Mouse (Mus musculus): Measurements from ENCODE around the gene Clpx. TPM values are rescaled to one million over a fixed set of nuclear protein-coding genes. Genes with fewer than 3 reads are reported as not detected.
A peak's percentile ranks its signal among the peaks of the same experiment; 100 is the strongest.
"Not testable (repeated sequence)": the region's sequence is repeated elsewhere in the genome, so short reads cannot be mapped to it uniquely, and the experiment has no call there.

The Clpx gene
- total RNA-seq, 2 experiments from 2014 or later = 27.0 to 33.2 TPM

DNA sequence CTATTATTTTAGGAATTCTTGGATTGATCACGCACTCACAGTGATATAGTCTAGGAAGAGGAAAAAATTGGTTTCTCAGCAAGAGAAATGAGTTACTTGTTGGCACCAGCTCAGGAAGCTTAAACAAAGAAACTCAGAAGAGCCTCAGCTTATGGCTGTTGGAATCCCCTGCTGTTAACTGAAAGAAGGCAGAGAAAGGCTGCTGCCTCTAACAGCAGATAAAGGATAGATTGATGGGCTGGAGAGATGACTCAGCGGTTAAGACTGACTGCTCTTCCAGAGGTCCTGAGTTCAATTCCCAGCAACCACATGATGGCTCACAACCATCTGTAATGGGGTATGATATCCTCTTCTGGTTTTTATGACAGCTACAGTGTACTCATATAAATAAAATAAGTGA is 33.3 kb downstream of the Clpx start:
- intact Hi-C loops (cut with DNase I) = no loop called here
- DNase-seq (ENCODE audit: low spot score in 2 of 2) = no peak

DNA sequence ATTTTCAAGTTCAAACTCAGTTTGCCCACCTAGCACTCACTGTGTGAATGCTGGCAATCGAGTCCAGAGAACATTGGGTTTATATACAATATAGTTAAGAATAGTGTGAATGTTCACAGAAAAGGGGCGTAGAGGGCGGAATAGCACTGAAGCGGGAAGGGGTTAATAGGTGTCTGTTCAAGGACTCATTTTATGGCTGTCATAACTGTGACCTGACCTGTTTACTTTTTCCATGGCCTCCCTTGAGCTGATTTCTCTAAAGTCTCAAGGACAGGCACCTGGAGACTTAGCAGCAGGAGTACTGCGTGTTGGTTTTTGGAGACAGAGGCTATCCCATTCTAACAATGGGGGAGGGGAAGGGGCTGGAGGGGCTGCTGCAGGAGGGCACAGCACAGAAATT is 39.9 kb downstream of the Clpx start:
- intact Hi-C loops (cut with DNase I) = no loop called here

DNA sequence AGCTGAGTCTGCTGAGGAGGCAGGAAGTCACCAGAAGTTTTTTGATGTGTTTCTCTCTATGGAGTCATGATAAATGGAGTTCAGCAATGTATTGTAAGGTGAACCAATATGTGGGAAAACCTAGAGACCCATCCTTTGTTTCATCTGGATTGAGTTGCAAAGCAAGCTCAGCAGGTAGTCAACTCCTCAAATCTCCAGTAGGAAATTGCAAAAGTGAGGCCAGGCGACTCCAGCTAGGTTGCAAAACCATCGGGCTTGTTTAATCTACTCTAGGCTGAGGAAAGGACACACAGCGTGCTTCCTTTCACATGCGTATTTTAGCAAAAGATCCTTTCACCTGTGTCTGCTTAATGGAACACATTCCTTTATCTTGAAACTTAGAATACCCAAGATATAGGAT is 45.1 kb downstream of the Clpx start:
- intact Hi-C loops (cut with DNase I) = no loop called here
- DNase-seq (ENCODE audit: low spot score in 2 of 2) = no peak

More for the DNA sequence above, 39.9 kb downstream of the Clpx start:
- no peak for DNase-seq (ENCODE audit: low spot score in 2 of 2)

DNA sequence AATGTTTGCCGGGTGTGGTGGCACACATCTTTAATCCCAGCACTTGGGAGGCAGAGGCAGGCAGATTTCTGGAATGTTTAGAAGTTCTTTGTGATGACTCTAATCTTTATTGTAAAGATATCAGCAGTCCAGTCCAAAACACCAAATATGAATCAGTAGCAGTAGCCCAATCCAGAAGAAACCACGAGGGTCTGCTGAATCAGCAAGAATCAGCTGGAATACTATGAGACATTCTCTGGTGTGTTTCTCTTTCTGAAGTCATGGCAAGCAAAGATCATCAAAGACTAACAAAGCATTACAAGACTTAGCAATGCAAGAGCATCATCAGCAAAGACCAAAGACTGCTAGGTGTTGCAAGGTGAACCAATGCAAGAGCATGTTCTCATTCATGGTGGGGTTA is 46.4 kb downstream of the Clpx start:
- intact Hi-C loops (cut with DNase I) = no loop called here
- no peak for DNase-seq (ENCODE audit: low spot score in 2 of 2)

DNA sequence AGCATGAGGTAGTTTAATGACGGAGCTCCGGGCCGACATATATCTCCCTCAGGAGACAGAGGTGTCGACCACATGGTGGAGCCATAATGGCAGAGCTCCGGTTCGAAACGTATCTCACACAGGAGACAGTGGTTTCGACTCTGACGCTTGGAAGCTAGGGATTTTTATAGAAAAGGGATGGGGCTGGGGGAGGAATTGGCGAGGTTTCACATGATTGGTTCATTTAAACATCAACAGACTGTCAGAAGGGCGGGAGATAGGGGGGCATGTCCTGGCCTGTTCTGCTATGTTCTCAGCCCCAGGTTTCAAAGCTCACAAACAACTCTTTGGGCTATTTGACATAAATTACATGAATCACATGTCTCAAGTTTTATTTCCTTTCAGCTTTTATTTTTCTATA is 51.4 kb downstream of the Clpx start:
- DNase-seq (ENCODE audit: low spot score in 2 of 2); intact Hi-C loops (cut with DNase I): not testable (repeated sequence)

DNA sequence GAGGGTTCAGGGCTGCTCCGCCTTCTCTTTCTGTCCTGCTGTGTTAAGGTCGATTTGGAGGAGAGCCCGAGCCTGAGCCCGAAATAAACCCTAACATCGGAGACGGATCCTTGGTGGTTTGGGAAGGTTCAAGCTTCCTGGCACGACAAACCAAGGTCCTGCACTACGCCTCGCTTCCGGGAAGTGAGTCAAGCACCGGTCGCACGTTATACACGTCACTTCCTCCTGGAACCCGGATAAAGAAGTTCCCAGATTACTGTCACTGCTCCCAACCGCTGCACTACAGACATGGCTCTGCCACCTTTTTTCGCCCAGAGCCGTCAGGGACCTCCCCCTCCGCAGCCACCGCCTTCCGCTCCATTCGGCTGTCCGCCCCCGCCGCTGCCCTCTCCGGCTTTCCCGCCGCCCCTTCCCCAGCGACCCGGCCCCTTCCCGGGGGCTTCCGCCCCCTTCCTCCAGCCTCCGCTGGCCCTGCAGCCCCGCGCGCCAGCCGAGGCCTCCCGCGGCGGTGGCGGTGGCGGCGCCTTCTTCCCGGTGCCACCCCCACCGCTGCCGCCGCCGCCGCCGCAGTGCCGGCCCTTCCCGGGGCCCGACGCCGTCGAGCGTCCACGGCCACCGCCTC is 51.9 kb downstream of the Clpx start, which contains the start of gene Pdcd7:
TSS of gene Pdcd7 (plus strand) at position 251 of the 622 bp plus-strand sequence.
- peak; percentile 95 to 97 for DNase-seq (ENCODE audit: low spot score in 2 of 2)
- intact Hi-C loops (cut with DNase I) = loop anchor here (2.0 kb wide), 1 partner anchor 51 kb away; the partner anchor contains the start of gene Clpx

DNA sequence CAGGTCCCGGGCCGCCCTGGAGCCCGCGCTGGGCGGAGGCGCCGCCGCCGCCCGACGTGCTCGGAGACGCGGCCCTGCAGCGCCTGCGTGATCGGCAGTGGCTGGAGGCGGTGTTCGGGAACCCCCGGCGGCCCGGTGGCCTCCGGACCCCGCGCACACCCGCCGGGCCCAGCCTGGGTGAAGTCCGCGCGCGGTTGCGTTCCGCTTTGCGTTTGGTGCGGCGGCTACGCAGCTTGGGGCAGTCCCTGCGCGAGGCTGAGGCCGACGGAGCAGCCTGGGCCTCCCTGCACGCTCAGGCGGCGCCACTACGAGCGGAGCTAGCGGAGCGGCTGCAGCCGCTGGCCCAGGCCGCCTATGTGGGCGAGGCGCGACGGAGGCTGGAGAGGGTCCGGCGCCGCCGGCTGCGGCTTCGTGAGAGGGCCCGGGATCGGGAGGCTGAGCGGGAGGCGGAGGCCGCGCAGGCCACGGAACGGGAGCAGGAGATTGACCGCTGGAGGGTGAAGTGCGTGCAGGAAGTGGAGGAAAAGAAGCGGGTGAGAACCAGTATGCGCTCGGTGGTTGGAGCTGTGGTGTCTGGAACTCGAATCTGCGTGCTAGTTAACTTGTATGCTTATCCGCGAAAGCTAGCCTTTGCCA is 52.5 kb downstream of the Clpx start:
- intact Hi-C loops (cut with DNase I) = loop anchor here (2.0 kb wide), 1 partner anchor 52 kb away; the partner anchor contains the start of gene Clpx
- peak; percentile 60 to 64 for DNase-seq (ENCODE audit: low spot score in 2 of 2)

DNA sequence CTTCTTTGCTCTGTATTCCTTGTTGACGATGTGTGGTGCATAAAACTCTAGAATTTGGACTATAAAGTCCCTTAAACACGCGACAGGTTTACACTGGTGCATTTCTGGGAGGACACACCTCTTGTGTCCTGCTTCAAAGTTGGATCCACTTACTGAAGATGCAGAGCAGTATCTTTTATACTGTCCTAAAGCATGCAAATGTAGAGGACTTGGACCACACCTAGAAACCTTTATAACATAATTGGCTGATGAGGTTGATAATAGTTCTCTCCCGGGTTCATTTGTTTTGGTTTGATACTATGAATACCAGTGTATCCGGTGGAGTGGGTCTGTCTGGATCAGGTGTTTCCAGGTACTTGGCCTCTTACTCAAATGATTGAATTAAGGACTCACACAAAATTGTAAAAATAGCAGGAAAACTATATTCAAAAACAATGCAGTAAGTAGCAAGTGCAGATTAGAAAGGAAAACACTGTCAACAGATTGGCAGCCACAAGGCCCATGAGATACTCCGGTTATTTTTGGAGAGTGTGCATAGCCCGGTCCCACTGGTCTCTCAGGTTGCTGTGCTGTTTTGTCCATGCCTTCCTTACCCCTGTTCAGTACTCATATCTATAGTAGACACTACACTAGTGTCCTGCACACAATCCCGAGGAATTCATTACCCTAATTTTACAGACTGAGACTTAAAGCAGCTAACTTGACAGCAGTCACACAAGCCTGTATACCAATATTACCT is 53.2 kb downstream of the Clpx start:
- intact Hi-C loops (cut with DNase I) = loop anchor here (2.0 kb wide), 1 partner anchor 52 kb away; the partner anchor contains the start of gene Clpx
- no peak for DNase-seq (ENCODE audit: low spot score in 2 of 2)

DNA sequence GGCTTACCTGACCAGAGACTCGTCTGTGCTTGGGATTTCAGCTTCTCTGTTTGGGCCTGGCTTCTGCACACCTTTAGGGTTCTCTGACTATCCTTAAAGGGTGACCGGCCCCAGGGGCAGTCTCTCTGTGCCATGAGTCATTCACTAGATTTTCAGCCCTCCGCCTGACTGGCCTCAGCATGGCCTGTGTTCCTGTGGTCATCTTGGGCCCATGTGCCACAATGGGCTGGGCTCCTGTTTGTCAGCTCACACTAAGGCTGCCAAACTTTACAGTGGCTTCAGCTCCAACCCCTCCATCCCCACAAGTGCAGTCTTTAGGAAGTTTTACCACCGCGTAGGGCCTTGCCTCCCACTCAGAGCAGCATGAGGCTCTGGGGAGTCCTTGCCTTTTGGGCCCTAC is 59.2 kb downstream of the Clpx start:
- no peak for DNase-seq (ENCODE audit: low spot score in 2 of 2)
- intact Hi-C loops (cut with DNase I) = no loop called here

DNA sequence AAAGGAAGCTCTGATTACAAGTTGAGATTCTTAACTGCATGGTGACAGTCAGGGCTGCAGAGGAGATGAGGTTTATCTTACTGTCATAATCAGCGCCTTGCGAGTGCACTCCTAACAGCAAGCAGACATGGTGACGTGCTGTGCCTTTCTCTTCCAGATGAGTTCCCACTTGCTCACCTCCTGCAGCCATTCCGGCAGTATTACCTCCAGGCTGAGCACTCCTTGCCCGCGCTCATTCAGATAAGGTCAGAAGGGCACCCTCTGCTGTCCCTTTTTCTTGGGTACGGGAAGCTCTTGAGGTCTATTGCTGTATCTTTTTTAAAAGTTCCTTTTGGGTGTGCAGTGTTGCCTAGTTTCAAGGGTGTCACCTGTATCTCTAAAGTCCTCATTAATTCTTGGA is 62.5 kb downstream of the Clpx start:
- intact Hi-C loops (cut with DNase I) = no loop called here

DNA sequence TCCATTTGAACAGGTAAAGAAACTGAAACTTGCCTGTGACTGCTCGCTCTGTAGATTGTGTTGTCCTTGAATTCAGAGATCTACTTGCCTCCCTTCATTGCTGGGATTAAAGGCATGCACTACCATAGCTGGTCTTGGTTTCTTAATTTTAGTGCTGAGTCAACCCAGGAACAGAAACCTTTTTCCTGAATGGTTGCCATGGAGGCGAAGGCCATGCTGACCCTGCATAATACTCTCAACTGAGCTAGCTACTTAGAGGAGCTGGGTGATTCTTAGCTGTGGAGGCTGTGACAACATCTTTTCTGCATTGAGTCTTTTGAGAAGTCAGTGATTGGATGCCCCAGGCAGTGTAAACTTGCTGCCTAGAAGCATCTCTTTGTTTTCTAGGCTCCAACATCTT is 62.9 kb downstream of the Clpx start:
- intact Hi-C loops (cut with DNase I) = no loop called here
- DNase-seq (ENCODE audit: low spot score in 2 of 2) = no peak

More for the DNA sequence above, 62.5 kb downstream of the Clpx start:
- no peak for DNase-seq (ENCODE audit: low spot score in 2 of 2)

DNA sequence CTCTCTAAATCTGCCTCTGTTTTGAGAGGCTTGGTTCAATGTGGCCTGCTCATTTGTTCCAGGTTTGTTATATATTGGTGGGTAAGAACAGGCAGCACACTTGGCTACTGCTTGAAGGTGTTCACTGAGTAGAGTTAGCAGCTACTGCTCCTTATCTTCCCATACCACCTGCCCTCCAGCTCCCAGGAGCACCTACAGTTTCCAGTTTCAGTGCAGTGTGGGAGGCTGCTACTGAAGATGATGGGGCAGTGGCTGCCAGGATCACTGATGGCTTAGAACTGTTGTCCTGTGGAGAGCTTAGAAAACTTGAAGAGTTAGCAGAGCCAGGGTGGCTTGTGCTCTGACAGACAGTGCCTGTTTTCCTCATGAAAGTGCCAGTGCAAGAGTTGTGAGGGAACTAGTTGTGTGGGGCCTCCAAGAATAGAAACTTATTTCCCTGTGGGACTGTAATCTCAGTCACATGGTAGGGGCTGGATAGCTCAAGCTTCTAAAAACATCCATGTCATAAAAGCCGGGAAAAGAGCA is 65.0 kb downstream of the Clpx start:
- intact Hi-C loops (cut with DNase I) = no loop called here
- no peak for DNase-seq (ENCODE audit: low spot score in 2 of 2)

DNA sequence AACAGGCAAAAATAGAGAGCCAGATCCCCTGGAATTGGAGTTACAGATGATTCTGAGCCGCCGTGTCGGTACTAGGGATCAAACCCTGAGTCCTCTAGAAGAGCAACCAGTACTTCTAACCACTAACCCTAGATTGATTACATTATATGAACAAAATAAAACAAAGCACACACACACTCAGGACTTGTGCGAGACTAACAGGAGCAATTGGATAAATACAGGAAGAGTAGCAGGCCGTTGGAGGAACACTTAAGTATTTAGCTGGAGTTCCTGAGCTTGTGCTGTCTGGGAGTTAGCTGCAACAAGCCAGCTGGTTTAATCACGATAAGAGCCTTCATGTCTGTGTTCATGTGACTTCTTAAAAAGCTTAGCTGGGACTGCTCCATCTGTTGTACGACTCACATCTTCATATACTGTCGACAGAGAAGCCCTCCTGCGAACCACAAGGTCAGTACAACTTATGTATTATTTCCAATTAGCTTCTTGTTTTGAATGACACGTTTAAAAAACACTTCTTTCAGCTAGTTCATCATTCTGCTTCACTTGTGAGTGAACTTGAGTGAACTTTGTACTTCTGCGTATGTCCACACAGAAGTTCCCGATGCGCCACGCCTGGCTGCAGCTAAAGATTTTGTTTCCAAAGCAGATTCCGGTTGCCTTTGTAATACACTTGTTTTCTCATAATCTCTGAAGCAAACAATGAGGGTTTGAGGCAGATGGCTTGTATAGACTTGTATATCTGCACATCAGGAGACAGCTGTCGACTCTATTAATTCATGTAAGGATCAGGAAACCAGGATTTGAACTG is 66.8 kb downstream of the Clpx start, which contains the start of gene Ubap1l:
TSS of gene Ubap1l (plus strand) at position 401 of the 808 bp plus-strand sequence.
- DNase-seq (ENCODE audit: low spot score in 2 of 2) = no peak

DNA sequence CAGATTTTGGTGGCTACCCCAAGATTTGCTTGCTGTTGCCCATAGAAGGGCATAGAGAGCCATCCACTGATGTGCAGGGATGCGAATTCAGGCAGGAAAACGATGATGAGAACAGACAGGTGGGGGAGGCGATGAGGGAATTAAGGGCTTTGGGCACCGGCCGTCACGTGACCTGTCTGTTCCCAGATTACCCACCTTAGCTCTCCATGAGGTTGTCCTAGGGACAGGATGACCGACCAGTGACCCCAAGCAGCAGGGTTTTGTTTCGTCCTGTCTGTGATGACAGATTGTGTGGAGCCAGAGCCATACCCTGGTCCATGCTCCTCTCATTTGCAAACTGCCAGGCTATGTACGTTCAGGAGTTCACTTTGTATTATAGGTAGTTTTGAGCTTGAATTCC is 69.6 kb downstream of the Clpx start:
- no peak for DNase-seq (ENCODE audit: low spot score in 2 of 2)
- intact Hi-C loops (cut with DNase I) = no loop called here

More for the DNA sequence above, 66.8 kb downstream of the Clpx start, which contains the start of gene Ubap1l:
- intact Hi-C loops (cut with DNase I) = no loop called here

DNA sequence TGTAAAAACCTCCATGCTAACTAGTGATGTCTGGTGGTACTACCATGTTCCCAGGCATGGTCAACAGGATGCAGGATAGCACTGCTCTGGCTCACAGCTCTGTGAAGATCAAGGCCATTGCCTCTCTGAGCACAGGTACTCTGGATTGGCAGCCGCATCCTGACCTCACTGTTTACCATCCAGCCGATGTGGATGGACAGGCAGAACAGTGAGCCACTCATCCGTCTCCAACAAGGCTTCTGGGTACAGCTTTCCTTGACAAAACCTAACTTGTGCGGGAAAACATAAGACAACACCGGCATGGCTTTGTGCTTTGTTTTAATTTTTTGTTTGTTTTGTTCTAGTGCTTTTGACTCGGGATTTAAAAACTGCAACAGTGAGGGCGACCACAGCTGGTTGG is 71.7 kb downstream of the Clpx start:
- DNase-seq (ENCODE audit: low spot score in 2 of 2) = no peak
- intact Hi-C loops (cut with DNase I) = no loop called here

DNA sequence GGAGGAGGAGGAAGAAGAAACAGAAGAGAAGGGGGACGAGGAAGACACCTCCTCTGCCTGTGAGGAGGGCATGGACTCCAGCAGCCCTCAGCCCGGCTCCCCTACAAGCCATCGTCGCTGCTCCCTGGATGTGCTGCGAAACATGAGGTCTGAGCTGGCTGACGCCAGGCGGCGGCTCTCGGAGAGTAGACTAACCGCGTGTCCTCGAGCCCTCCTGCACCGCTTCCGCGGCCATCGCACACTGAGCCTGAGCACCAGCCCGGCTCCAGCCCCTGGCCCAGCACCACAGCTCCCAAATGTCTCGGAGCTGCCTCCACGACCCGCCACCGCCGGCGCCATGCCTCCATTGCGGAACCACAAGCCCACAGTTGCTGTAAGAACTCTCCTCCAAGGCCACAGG is 77.7 kb downstream of the Clpx start:
- no peak for DNase-seq (ENCODE audit: low spot score in 2 of 2)
- intact Hi-C loops (cut with DNase I) = loop anchor here (5.0 kb wide), 1 partner anchor 61 kb away; no protein-coding TSS in a partner anchor

DNA sequence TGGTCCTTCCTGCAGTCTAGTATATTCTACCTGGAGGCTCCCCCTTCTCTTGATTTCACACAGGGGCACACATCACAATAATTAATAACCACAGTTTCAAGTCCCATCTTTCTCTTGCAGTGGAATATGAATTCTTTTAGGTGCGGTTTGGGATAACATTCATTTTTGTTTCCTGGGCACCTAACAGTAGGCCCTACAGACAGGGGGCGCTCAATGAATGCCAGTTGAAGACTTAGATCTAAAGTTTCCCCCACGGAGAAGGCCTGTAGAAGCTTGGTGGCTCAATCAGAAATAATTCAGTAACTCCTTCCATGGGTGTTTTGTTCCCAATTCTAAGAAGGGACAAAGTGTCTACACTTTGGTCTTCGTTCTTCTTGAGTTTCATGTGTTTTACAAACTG is 78.4 kb downstream of the Clpx start:
- intact Hi-C loops (cut with DNase I) = loop anchor here (5.0 kb wide), 1 partner anchor 60 kb away; no protein-coding TSS in a partner anchor

DNA sequence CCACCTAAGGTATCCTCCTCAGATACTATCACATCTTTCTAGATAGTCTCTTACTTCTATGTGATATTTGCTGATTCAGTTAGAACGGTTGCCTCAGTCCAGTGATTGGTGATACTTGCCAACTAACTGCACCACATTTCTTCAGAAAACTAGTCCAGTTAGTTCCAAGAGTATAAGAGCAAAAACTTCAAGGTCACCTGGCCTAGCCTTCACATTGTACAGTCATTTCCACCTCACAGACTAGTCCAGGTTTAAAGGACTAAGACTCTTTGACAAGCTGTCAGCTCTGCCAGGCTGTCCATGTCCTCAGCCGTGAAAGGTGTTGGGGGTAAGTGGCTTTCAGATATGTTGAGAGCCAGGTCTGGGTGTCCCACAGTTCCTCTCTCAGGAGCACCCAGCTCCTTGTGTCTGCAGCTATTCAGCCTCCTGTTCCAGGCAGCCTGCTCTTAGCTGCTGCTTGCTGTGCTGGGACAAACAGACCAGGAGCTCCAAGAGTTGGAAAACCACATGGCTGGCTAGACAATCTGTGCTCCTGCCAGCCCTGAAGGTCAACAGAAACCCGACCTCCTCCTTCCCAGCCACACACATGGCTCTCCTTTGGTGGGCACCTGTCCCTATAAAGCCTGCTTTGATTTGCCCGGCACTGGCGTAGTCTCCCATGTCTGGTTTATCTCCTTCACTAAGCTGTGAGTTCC is 80.6 kb downstream of the Clpx start:
- intact Hi-C loops (cut with DNase I) = loop anchor here (5.0 kb wide), 1 partner anchor 58 kb away; no protein-coding TSS in a partner anchor
- DNase-seq (ENCODE audit: low spot score in 2 of 2) = no peak

More for the DNA sequence above, 78.4 kb downstream of the Clpx start:
- DNase-seq (ENCODE audit: low spot score in 2 of 2) = no peak

Data from left cerebral cortex, postnatal 36 days (tissue).